Mouse (Mus musculus): ENCODE measurements around the gene Pik3r3.

DNA sequence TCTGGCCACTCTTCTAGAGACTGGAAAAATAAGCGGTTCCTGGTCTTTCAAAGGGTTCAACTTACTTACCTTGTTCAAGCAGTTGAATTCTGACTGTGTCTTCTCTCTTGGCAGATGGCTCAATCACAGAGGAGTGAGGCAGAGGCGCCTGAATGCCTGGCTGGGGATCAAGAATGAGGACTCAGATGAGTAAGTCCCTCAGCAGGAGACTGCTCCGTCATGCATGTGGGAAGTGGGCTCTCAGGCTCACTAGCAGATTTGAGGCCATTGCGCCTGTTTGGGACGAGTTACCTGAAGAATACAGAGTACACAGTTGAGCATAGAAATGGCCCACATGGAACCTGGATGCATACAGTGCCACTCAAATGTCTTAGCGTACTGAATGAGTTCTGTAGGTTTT is 70.1 kb downstream of the Pik3r3 start:
- TF ChIP-seq JUND (conservative IDR thresholded peaks at IDR 0.05; ENCODE audit: low read depth, low read length), result no peak
- no peak for TF ChIP-seq CTCF (conservative IDR thresholded peaks at IDR 0.05 in 1 of 2, IDR thresholded peaks at IDR 0.05 in 1 of 2; ENCODE audit: low read depth in 2 of 2, low read length in 2 of 2)
- no peak for TF ChIP-seq POLR2A (IDR thresholded peaks at IDR 0.05; ENCODE audit: low read depth, low read length)
- TF ChIP-seq E2F4 (IDR thresholded peaks at IDR 0.05; ENCODE audit: insufficient replicate concordance, low read depth, low read length), result no peak
- TF ChIP-seq TCF12 (IDR thresholded peaks at IDR 0.05; ENCODE audit: low read depth, low read length), result no peak
- TF ChIP-seq USF2 (conservative IDR thresholded peaks at IDR 0.05; ENCODE audit: low read depth, low read length), result no peak
- no peak for TF ChIP-seq GABPA (IDR thresholded peaks at IDR 0.05; ENCODE audit: insufficient replicate concordance, low read depth, low read length)
- TF ChIP-seq EP300 (IDR thresholded peaks at IDR 0.05; ENCODE audit: low read length), result no peak
- TF ChIP-seq POLR2AphosphoS2 (IDR thresholded peaks at IDR 0.05; ENCODE audit: low read depth, low read length), result no peak
- TF ChIP-seq MAFK (IDR thresholded peaks at IDR 0.05; ENCODE audit: insufficient replicate concordance, low read length), result no peak
- TF ChIP-seq ETS1 (conservative IDR thresholded peaks at IDR 0.05; ENCODE audit: low read depth, low read length), result no peak
- no peak for TF ChIP-seq RCOR1 (conservative IDR thresholded peaks at IDR 0.05; ENCODE audit: low read depth, low read length)
- no peak for TF ChIP-seq ZKSCAN1 (IDR thresholded peaks at IDR 0.05; ENCODE audit: borderline replicate concordance, low read depth, low read length)
